Mouse (Mus musculus): Measurements from ENCODE around the gene Tmem56. TPM values are rescaled to one million over a fixed set of nuclear protein-coding genes. Genes with fewer than 3 reads are reported as not detected.

Tmem56 gene
- total and polyA plus RNA-seq, 2 experiments from 2014 or later: 3.9 to 15.5 TPM

GRCm38 (mm10) chr3:121258521-121259478, 24.1 kb downstream of the Tmem56 start:
- Histone ChIP-seq H3K27me3 (ENCODE audit: insufficient read depth, low read length) (no peaks in the 10 kb centered on the region), H3K4me1 (ENCODE audit: insufficient read depth) (no peaks in the 10 kb centered on the region), H3K4me2 (ENCODE audit: low read depth) (no peak overlapping the region), H3K9ac (no peak overlapping the region), H3K27ac (ENCODE audit: low read depth, low read length) (no peak overlapping the region), H3K36me3 (ENCODE audit: insufficient read depth) (no peaks in the 10 kb centered on the region), H3K9me3 (ENCODE audit: low read length) (no peaks in the 10 kb centered on the region), H3K4me3 (ENCODE audit: low read depth, low read length) (no peak overlapping the region)
- DNase-seq: no peak
- WGBS: 63% methylated on average over 20 of the region's 20 CpGs
- no peak for TF ChIP-seq CTCF (IDR thresholded peaks at IDR 0.05; ENCODE audit: low read depth)
- no peak for ATAC-seq

DNA sequence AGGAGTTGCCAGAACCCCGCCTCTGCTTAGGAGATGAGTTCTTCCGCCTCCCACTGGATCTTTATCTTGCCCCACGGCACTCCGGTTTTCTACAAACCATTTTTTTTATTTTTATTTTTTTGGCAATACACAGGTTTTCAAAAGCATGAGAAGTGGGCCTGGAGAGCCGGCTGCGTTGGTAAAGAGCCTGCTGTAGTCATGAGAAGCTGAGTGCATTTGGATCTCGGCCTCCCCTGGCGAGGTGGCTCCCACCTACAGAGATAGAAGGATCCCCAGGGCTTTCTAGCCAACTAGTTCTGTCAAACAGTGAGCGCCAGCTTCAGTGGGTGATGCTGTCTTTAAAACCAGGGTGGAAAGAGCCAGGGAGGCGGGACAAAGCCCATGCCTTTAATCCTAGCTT, 25.5 kb downstream of the Tmem56 start:
- Histone ChIP-seq H3K4me2 (ENCODE audit: low read depth) (no peak overlapping the region), H3K27me3 (ENCODE audit: insufficient read depth, low read length) (no peaks in the 10 kb centered on the region), H3K36me3 (ENCODE audit: insufficient read depth) (no peaks in the 10 kb centered on the region), H3K4me3 (ENCODE audit: low read depth, low read length) (no peak overlapping the region), H3K4me1 (ENCODE audit: insufficient read depth) (no peaks in the 10 kb centered on the region), H3K9ac (no peak overlapping the region), H3K9me3 (ENCODE audit: low read length) (no peaks in the 10 kb centered on the region), H3K27ac (ENCODE audit: low read depth, low read length) (no peak overlapping the region)
- ATAC-seq: no peak
- no peak for DNase-seq
- TF ChIP-seq CTCF (IDR thresholded peaks at IDR 0.05; ENCODE audit: low read depth): no peak
- 75% methylated on average over 10 of the region's 10 CpGs for WGBS

GRCm38 (mm10) chr3:121256131-121256530, 26.8 kb downstream of the Tmem56 start:
- 83% methylated on average over 8 of the region's 8 CpGs for WGBS

DNA sequence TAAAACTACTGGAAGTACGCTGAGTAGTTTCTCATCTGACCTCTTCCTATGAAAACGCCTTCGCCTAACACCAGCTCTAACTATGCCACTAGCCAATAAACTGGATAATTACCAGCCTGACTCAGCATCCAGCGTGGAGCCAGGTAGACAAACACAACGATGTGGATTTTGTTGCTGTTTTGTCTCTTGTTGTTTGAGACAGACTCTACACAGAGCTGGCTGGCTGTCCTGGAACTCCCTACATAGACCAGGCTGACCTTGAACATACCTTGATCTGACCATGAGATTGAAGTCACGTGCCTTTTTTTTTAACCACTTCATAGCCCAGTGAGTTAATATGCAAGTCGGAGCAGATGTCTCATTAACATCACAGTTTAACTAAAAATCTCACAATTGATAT, 27.4 kb downstream of the Tmem56 start:
- WGBS: 86% methylated on average over 7 of the region's 7 CpGs
- Histone ChIP-seq H3K36me3 (ENCODE audit: insufficient read depth) (no peaks in the 10 kb centered on the region), H3K4me2 (ENCODE audit: low read depth) (no peak overlapping the region), H3K9me3 (ENCODE audit: low read length) (no peaks in the 10 kb centered on the region), H3K9ac (no peak overlapping the region), H3K27me3 (ENCODE audit: insufficient read depth, low read length) (no peaks in the 10 kb centered on the region), H3K4me1 (ENCODE audit: insufficient read depth) (0 out of 2 replicates have a peak, but pooled peaks cover 2% of the 10 kb centered on the region), H3K4me3 (ENCODE audit: low read depth, low read length) (no peak overlapping the region), H3K27ac (ENCODE audit: low read depth, low read length) (no peak overlapping the region)
- TF ChIP-seq CTCF (IDR thresholded peaks at IDR 0.05; ENCODE audit: low read depth): no peak
- no peak for ATAC-seq
- DNase-seq: no peak

More at GRCm38 (mm10) chr3:121256131-121256530, 26.8 kb downstream of the Tmem56 start:
- Histone ChIP-seq H3K36me3 (ENCODE audit: insufficient read depth) (no peaks in the 10 kb centered on the region), H3K9ac (no peak overlapping the region), H3K27ac (ENCODE audit: low read depth, low read length) (no peak overlapping the region), H3K4me1 (ENCODE audit: insufficient read depth) (0 out of 2 replicates have a peak, but pooled peaks cover 2% of the 10 kb centered on the region), H3K9me3 (ENCODE audit: low read length) (no peaks in the 10 kb centered on the region), H3K4me3 (ENCODE audit: low read depth, low read length) (no peak overlapping the region), H3K27me3 (ENCODE audit: insufficient read depth, low read length) (no peaks in the 10 kb centered on the region), H3K4me2 (ENCODE audit: low read depth) (no peak overlapping the region)
- no peak for TF ChIP-seq CTCF (IDR thresholded peaks at IDR 0.05; ENCODE audit: low read depth)
- ATAC-seq: no peak
- DNase-seq: no peak

DNA sequence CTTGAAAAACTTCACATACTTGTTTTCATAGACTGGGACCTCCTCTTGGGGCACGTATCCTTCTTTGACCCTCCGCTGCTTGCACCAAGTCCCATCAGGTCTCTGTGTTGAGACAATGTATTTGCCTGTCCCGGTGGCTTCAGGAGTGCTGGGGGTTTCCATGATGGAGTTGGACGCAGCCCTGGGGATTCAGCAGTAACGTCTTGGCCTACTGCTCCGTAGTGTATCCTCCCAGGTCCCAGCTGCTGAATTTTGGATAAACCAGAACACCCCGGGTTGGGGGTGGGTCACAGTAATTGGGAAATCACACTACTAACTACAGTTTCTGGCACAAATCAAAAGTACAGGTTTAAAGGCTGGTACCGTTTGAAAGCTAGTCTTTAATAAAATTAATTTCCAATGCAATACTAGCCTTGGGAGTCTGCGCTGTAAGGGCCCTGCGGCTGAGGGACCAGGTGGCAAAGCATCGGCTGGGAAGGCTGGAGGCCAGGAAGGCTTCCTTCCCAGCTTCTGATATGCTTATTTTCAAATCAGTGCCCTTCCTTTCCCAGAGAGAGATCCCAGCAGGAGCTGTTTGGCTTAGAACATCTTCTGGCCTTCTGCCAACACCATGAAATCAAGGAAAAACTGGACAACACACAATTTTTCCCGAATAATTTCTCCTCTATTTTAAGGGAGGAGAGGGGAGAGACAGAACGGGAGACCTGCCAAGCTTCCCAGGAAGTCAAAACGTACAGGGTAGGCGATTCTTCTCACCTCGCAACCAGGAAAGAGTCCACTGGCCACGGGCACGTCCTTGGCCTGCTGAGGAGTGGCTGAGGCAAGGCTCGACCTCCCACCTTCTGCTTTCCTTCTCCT, 32.1 kb downstream of the Tmem56 start:
- Histone ChIP-seq H3K4me1 (ENCODE audit: insufficient read depth) (0 out of 2 replicates have a peak, but pooled peaks cover 2% of the 10 kb centered on the region), H3K36me3 (ENCODE audit: insufficient read depth) (no peaks in the 10 kb centered on the region), H3K9me3 (ENCODE audit: low read length) (no peaks in the 10 kb centered on the region), H3K4me3 (ENCODE audit: low read depth, low read length) (no peak overlapping the region), H3K4me2 (ENCODE audit: low read depth) (no peak overlapping the region), H3K27ac (ENCODE audit: low read depth, low read length) (no peak overlapping the region), H3K27me3 (ENCODE audit: insufficient read depth, low read length) (no peaks in the 10 kb centered on the region), H3K9ac (no peak overlapping the region)
- no peak for TF ChIP-seq CTCF (IDR thresholded peaks at IDR 0.05; ENCODE audit: low read depth)
- ATAC-seq (no peak), DNase-seq (peak; percentile 54)
- WGBS: 55% methylated on average over 19 of the region's 19 CpGs

GRCm38 (mm10) chr3:121250048-121250447, 32.9 kb downstream of the Tmem56 start:
- Histone ChIP-seq H3K4me2 (ENCODE audit: low read depth) (no peak overlapping the region), H3K36me3 (ENCODE audit: insufficient read depth) (no peaks in the 10 kb centered on the region), H3K27ac (ENCODE audit: low read depth, low read length) (no peak overlapping the region), H3K4me1 (ENCODE audit: insufficient read depth) (0 out of 2 replicates have a peak, but pooled peaks cover 2% of the 10 kb centered on the region), H3K4me3 (ENCODE audit: low read depth, low read length) (no peak overlapping the region), H3K27me3 (ENCODE audit: insufficient read depth, low read length) (no peaks in the 10 kb centered on the region), H3K9me3 (ENCODE audit: low read length) (no peaks in the 10 kb centered on the region), H3K9ac (no peak overlapping the region)
- 93% methylated on average over 9 of the region's 9 CpGs for WGBS
- TF ChIP-seq CTCF (IDR thresholded peaks at IDR 0.05; ENCODE audit: low read depth): no peak
- ATAC-seq: no peak
- DNase-seq: no peak

Measured in forebrain, postnatal 0 days (tissue).